Mouse (Mus musculus) limb, embryonic 15.5 days (tissue): ENCODE data around the gene Ran. TPM values are rescaled to one million over a fixed set of nuclear protein-coding genes. Genes with fewer than 3 reads are reported as not detected.
A peak's percentile ranks its signal among the peaks of the same experiment; 100 is the strongest.

Source experiments
- ATAC-seq: fragments of 200-750 bp; cut with Nextera tagmentation; 2 replicates; pipeline ENCODE4 v1.8.0; 2017; ENCODE audit warnings: low read depth, moderate TSS enrichment; ENCODE audit not compliant: insufficient number of reproducible peaks, low FRiP score, low TSS enrichment
- H3K27ac ChIP-seq: fragments of 300-500 bp; sonication (generic); 2 replicates; pipeline ENCODE4 v1.5.1; 2015; ENCODE audit warnings: moderate library complexity, mild to moderate bottlenecking, inconsistent platforms
- H3K27me3 ChIP-seq: fragments of 300-500 bp; sonication (generic); 2 replicates; pipeline ENCODE4 v1.6.1; 2015; ENCODE audit warnings: inconsistent platforms
- H3K36me3 ChIP-seq: fragments of 300-500 bp; sonication (generic); 2 replicates; pipeline ENCODE4 v1.6.1; 2015; ENCODE audit warnings: inconsistent platforms
- H3K4me1 ChIP-seq: fragments of 300-500 bp; sonication (generic); 2 replicates; pipeline ENCODE4 v1.6.1; 2015; ENCODE audit warnings: inconsistent platforms
- H3K4me2 ChIP-seq: fragments of 300-500 bp; sonication (generic); 2 replicates; pipeline ENCODE4 v1.6.1; 2015; ENCODE audit warnings: mild to moderate bottlenecking, inconsistent platforms
- H3K4me3 ChIP-seq: fragments of 300-500 bp; sonication (generic); 2 replicates; pipeline ENCODE4 v1.5.1; 2015; ENCODE audit warnings: mild to moderate bottlenecking, inconsistent platforms
- H3K9ac ChIP-seq: fragments of 300-500 bp; sonication (generic); 2 replicates; pipeline ENCODE4 v1.6.1; 2015; ENCODE audit warnings: inconsistent platforms
- H3K9me3 ChIP-seq: fragments of 300-500 bp; sonication (generic); 2 replicates; pipeline ENCODE4 v1.6.1; 2016; ENCODE audit warnings: inconsistent platforms
- WGBS: fragments of 180-500 bp; shearing (Covaris S2); methylation state at CpG from one replicate; pipeline ENCODE4 v1.1.7; 2015; 5-methylcytosine and 5-hydroxymethylcytosine counted together
- polyA plus RNA-seq: library from polyadenylated mRNA; unstranded; fragments of >200 nt; fragmentation: Nextera tagmentation; extraction: Ambion mirVana; gene quantifications from 2 replicates; pipeline ENCODE4 v1.2.1, GENCODE M21; 2015

Ran gene
- polyA plus RNA-seq, 1 experiment from 2014 or later: 441 TPM

- H3K4me1 ChIP-seq: no peaks in the 10 kb centered on the region
- H3K27me3 ChIP-seq: no peaks in the 10 kb centered on the region
- WGBS: 52% methylated on average over 26 of the region's 26 CpGs
- no peak overlapping the region for H3K4me3 ChIP-seq
- H3K9me3 ChIP-seq: no peaks in the 10 kb centered on the region
- no peak overlapping the region for H3K27ac ChIP-seq
- H3K36me3 ChIP-seq: no peaks in the 10 kb centered on the region
- no peak for ATAC-seq
- no peak overlapping the region for H3K4me2 ChIP-seq
- H3K9ac ChIP-seq: no peak overlapping the region
Observed at GRCm38 (mm10) chr5:129045641-129046580, 26.0 kb downstream of the Ran start.

GRCm38 (mm10) chr5:129049372-129049771, 29.5 kb downstream of the Ran start:
- ATAC-seq: no peak
- Histone ChIP-seq H3K9me3 (no peaks in the 10 kb centered on the region), H3K27me3 (no peaks in the 10 kb centered on the region), H3K36me3 (no peaks in the 10 kb centered on the region), H3K27ac (no peak overlapping the region), H3K9ac (no peak overlapping the region), H3K4me2 (no peak overlapping the region), H3K4me3 (no peak overlapping the region), H3K4me1 (no peaks in the 10 kb centered on the region)
- WGBS: 73% methylated on average over 9 of the region's 9 CpGs

- 73% methylated on average over 3 of the region's 3 CpGs for WGBS
Observed at GRCm38 (mm10) chr5:129051910-129052309, 32.0 kb downstream of the Ran start.

GRCm38 (mm10) chr5:129052636-129053355, 32.9 kb downstream of the Ran start:
- no peak for ATAC-seq
- H3K4me1 ChIP-seq: no peaks in the 10 kb centered on the region
- no peak overlapping the region for H3K27ac ChIP-seq
- no peak overlapping the region for H3K4me2 ChIP-seq
- H3K9ac ChIP-seq: no peak overlapping the region
- no peak overlapping the region for H3K4me3 ChIP-seq
- 34% methylated on average over 20 of the region's 20 CpGs for WGBS
- H3K9me3 ChIP-seq: no peaks in the 10 kb centered on the region
- H3K36me3 ChIP-seq: no peaks in the 10 kb centered on the region
- no peaks in the 10 kb centered on the region for H3K27me3 ChIP-seq

More at GRCm38 (mm10) chr5:129051910-129052309, 32.0 kb downstream of the Ran start:
- Histone ChIP-seq H3K27me3 (no peaks in the 10 kb centered on the region), H3K4me1 (no peaks in the 10 kb centered on the region), H3K27ac (no peak overlapping the region), H3K9me3 (no peaks in the 10 kb centered on the region), H3K4me2 (no peak overlapping the region), H3K9ac (no peak overlapping the region), H3K36me3 (no peaks in the 10 kb centered on the region), H3K4me3 (no peak overlapping the region)
- no peak for ATAC-seq

GRCm38 (mm10) chr5:129054675-129055284, 34.9 kb downstream of the Ran start:
- Histone ChIP-seq H3K4me2 (no peak overlapping the region), H3K27me3 (no peaks in the 10 kb centered on the region), H3K9ac (no peak overlapping the region), H3K36me3 (no peaks in the 10 kb centered on the region), H3K4me1 (no peaks in the 10 kb centered on the region), H3K4me3 (no peak overlapping the region), H3K27ac (no peak overlapping the region), H3K9me3 (no peaks in the 10 kb centered on the region)
- ATAC-seq: no peak
- 62% methylated on average over 9 of the region's 9 CpGs for WGBS

- H3K27ac ChIP-seq: no peak overlapping the region
- no peaks in the 10 kb centered on the region for H3K36me3 ChIP-seq
- peaks cover 12% of the 10 kb centered on the region; the same call in 1 of the 2 replicates for H3K27me3 ChIP-seq
- no peaks in the 10 kb centered on the region for H3K9me3 ChIP-seq
- no peak for ATAC-seq
- H3K4me2 ChIP-seq: no peak overlapping the region
- no peak overlapping the region for H3K4me3 ChIP-seq
- WGBS: 81% methylated on average over 3 of the region's 3 CpGs
- H3K9ac ChIP-seq: no peak overlapping the region
- peaks cover 4% of the 10 kb centered on the region for H3K4me1 ChIP-seq
Observed at GRCm38 (mm10) chr5:129059116-129059515, 39.2 kb downstream of the Ran start.

- H3K27ac ChIP-seq: no peak overlapping the region
- 20% methylated on average over 13 of the region's 13 CpGs for WGBS
- no peak for ATAC-seq
- peaks cover 12% of the 10 kb centered on the region; the same call in 1 of the 2 replicates for H3K27me3 ChIP-seq
- no peak overlapping the region for H3K4me3 ChIP-seq
- no peaks in the 10 kb centered on the region for H3K36me3 ChIP-seq
- no peak overlapping the region for H3K4me2 ChIP-seq
- H3K9ac ChIP-seq: no peak overlapping the region
- peaks cover 4% of the 10 kb centered on the region for H3K4me1 ChIP-seq
- H3K9me3 ChIP-seq: no peaks in the 10 kb centered on the region
Observed at GRCm38 (mm10) chr5:129061579-129061978, 41.7 kb downstream of the Ran start.

GRCm38 (mm10) chr5:129063037-129063791, 43.3 kb downstream of the Ran start:
- peak; percentile 45; the same call in 1 of the 2 replicates for ATAC-seq
- H3K9ac ChIP-seq: no peak overlapping the region
- WGBS: 10% methylated on average over 21 of the region's 21 CpGs

GRCm38 (mm10) chr5:129063792-129064087, 43.9 kb downstream of the Ran start:
- WGBS: 37% methylated on average over 8 of the region's 8 CpGs
- peak overlapping the region; percentile 25 for H3K4me3 ChIP-seq

More at GRCm38 (mm10) chr5:129063037-129063791, 43.3 kb downstream of the Ran start:
- Histone ChIP-seq H3K27me3 (peaks cover 12% of the 10 kb centered on the region; the same call in 1 of the 2 replicates), H3K27ac (no peak overlapping the region), H3K4me1 (peaks cover 4% of the 10 kb centered on the region), H3K9me3 (no peaks in the 10 kb centered on the region), H3K4me3 (peak overlapping the region; percentile 25), H3K36me3 (no peaks in the 10 kb centered on the region), H3K4me2 (peak overlapping the region; percentile 44)

GRCm38 (mm10) chr5:129064186-129064585, 44.3 kb downstream of the Ran start:
- no peak overlapping the region for H3K4me3 ChIP-seq
- no peak overlapping the region for H3K4me2 ChIP-seq
- H3K27me3 ChIP-seq: peaks cover 12% of the 10 kb centered on the region; the same call in 1 of the 2 replicates
- H3K9me3 ChIP-seq: no peaks in the 10 kb centered on the region
- ATAC-seq: no peak
- H3K4me1 ChIP-seq: peaks cover 4% of the 10 kb centered on the region
- no peak overlapping the region for H3K9ac ChIP-seq
- 73% methylated on average over 11 of the region's 11 CpGs for WGBS
- H3K36me3 ChIP-seq: no peaks in the 10 kb centered on the region
- no peak overlapping the region for H3K27ac ChIP-seq

More at GRCm38 (mm10) chr5:129063792-129064087, 43.9 kb downstream of the Ran start:
- Histone ChIP-seq H3K27me3 (peaks cover 12% of the 10 kb centered on the region; the same call in 1 of the 2 replicates), H3K4me2 (peak overlapping the region; percentile 44), H3K27ac (no peak overlapping the region), H3K4me1 (peaks cover 4% of the 10 kb centered on the region), H3K36me3 (no peaks in the 10 kb centered on the region), H3K9ac (no peak overlapping the region), H3K9me3 (no peaks in the 10 kb centered on the region)
- ATAC-seq: no peak

GRCm38 (mm10) chr5:129065301-129065700, 45.4 kb downstream of the Ran start:
- H3K9ac ChIP-seq: no peak overlapping the region
- no peak for ATAC-seq
- H3K4me2 ChIP-seq: no peak overlapping the region
- peaks cover 12% of the 10 kb centered on the region; the same call in 1 of the 2 replicates for H3K27me3 ChIP-seq
- no peaks in the 10 kb centered on the region for H3K9me3 ChIP-seq
- WGBS: 79% methylated on average over 12 of the region's 12 CpGs
- H3K36me3 ChIP-seq: no peaks in the 10 kb centered on the region
- H3K4me1 ChIP-seq: peaks cover 4% of the 10 kb centered on the region
- H3K27ac ChIP-seq: no peak overlapping the region
- no peak overlapping the region for H3K4me3 ChIP-seq
